In genomic region chr2:33705687-33706320, GRCm38 (mm10) we compare ENCODE assay signal across 14 mouse cellular contexts.
"Had no signal": no experiment of that assay in that cellular context is flagged by ENCODE, and none has a peak within 500 bp of the region (broad histone marks: within the 10 kb centered on the region; RNA-seq: fewer than 3 reads in every experiment).

No protein-coding gene starts in this region.

- H3K9me3 ChIP-seq: liver, embryonic 13.5 days; lung, embryonic 15.5 days; midbrain, embryonic 12.5 days had no signal

- H3K4me3 ChIP-seq: left cerebral cortex, adult 2 months; liver, embryonic 13.5 days; lung, embryonic 15.5 days; midbrain, embryonic 12.5 days; myocyte had no signal

- H3K4me1 ChIP-seq: liver, embryonic 13.5 days had no signal

- DNase-seq: kidney, adult 18-20 months; kidney, postnatal 10 days; liver; liver, embryonic 13.5 days; liver, postnatal 0 days; retina, postnatal 1 day; right cerebral cortex, postnatal 4 days; spleen, adult 18-20 months; thymus, adult 18-20 months; thymus, postnatal 14 days had no signal

- ATAC-seq: liver, postnatal 0 days had no signal

- H3K9ac ChIP-seq: liver, embryonic 13.5 days; liver, postnatal 0 days; lung, embryonic 15.5 days; midbrain, embryonic 12.5 days had no signal

- H3K27ac ChIP-seq: left cerebral cortex, adult 2 months; liver, embryonic 13.5 days; lung, embryonic 15.5 days; midbrain, embryonic 12.5 days had no signal

- H3K4me2 ChIP-seq: liver, embryonic 13.5 days; lung, embryonic 15.5 days; midbrain, embryonic 12.5 days had no signal

- H3K36me3 ChIP-seq: liver, embryonic 13.5 days; lung, embryonic 15.5 days; midbrain, embryonic 12.5 days had no signal
